Mouse (Mus musculus) kidney, postnatal 25 days (tissue): ENCODE measurements around the gene Larp7.

Experiments
- DNase-seq, 2 experiments: peaks; one replicate each; pipeline ENCODE4 v3.0.0; 2021; ENCODE audit warnings: mixed read lengths in 2 of 2

The Larp7 gene

DNA sequence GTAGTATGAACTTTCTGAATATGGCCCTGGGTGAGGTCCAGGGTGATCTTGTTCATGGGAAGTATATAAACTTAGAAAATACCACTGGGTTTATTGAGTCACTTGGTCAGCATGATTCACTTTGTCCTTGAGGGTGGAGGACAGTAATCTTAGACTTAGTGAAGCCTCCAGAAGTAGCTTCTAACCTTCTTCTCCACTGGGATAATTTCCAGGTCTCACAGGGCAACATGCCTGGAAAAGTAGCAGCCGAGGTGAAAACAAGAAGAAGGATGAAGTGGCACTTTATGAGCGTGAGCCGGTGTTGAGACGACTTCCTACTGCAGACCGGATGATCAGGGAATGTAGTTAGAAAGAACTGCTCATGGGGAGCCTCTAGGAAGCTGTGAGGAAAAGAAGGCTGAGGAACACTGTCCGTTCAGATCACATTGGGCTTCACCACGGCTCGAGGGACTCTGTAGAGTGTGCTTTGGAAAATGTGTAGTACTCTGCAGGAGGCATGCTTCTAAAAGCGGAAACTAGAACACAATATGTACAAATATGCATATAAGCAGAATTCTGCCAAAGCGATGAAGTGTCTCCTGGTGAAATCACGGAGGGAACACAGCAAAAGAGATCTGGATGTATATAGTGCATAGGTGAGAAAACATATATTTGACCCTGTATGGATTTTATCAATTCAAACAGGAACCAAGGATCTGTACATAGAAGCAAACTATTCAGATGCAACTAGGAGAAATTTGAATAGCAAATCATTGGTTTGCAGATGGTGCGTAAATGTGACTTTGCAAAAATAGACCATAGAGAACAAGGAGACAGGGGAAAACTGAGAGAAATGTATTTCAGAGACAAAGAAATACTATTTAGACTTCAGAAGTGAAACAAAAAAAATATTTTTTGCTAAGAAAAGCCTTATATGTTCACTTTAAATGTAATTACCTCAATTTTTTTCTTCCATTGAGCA, 41.1 kb downstream of the Larp7 start:
- DNase-seq, result no peak

DNA sequence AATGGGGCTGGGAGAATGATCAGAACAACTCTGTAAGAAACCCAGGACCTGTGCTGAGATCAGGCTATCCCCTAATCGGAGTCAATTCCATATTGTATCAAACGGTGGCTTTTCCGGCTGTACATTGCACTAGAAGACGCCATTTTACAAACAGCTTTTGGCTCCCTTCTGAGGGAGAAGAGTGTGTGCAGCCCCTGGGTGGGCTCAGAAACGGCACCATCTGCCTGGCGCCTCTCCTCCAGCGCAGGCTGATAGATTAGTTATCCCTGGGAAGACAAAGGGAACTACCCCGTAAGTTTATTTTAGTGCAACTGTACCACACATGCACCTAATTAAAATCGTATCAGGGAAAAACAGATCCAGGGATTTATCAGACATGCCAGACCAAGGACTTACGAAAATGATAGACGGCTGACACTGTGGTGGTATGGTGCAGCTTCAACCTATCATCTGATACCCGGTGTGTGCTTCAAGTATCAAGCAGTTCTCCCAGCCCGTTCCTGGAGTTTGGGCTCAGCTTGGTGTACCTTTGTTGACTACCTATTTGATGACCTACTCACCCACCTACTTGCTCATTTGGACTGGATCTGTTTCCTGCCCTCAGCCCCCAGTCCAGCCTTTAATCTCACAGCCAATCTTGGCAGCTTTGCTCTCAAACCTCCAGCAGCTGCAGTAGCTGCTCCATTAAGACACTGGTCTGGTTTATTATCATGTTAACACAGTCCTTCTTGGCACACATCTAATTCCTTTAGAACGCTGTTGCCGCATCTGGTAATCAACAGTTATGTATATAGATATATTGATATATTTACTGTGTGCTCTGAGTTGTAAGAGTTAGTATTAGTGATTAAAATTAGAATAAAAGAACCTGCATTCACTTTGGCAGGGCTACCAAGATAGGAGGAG, 45.0 kb downstream of the Larp7 start:
- no peak for DNase-seq

DNA sequence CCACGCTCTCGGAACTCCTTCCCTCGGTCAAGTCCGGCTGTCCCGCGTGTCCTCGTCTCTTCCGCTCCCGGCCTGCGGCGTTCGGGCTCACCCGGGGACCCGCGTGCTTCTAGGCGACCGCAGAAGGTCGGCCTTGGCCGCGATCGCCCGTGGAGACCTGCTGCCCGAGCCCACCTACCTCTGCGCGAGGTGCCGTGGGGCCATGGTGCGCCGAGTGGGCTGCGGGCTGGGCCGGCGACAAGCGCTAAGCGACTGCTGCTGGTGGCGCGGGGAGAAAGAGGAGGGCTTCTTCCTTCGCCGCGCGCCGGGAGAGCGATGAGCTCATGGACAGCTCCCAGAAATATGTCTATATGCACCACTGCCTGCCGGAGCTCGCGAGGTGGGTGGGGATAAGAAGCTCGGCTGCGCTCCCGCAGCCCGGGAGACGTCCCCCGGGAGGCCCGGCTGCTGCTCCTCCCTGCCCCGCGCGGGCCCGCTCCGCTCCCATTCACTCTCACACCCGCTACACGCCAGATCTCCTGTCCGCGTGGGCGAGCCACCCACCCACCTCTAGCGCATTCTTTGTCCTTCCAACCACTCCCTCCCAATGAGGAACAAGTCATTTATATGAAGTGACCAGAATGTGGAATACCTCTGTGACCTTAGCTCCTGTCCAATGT, 54.3 kb downstream of the Larp7 start, which contains the start of gene Ank2:
TSS of gene Ank2 (minus strand) at position 609 of the 659 bp plus-strand sequence.
- peak; percentile 8 to 38 for DNase-seq

DNA sequence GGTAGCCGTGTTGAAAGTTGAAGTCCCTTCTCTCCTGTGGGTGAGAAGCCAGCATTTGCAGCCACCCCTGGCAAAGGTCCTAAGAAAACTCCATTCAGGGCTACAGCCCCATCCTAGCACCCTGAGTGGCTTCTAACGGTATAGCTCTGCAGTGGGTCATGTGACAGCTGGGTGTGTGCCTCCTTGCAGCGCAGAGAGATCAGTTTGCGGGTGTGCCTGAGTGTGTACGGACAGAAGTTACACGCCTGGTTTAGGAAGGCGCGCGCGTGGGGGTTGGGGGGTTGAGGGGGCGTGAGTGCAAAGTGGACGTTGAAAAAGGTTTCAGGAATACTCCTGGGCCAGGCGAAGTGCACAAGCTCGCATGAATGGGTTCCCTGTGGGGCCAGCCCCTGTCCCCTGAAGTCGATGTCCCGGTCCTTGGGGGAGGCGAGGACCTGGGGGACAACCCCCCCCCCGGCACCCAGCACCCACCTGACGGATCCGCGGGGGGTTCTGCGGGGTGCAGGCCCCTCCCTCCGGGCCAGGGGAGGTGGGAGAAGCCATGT, 54.9 kb downstream of the Larp7 start:
- DNase-seq, result no peak

DNA sequence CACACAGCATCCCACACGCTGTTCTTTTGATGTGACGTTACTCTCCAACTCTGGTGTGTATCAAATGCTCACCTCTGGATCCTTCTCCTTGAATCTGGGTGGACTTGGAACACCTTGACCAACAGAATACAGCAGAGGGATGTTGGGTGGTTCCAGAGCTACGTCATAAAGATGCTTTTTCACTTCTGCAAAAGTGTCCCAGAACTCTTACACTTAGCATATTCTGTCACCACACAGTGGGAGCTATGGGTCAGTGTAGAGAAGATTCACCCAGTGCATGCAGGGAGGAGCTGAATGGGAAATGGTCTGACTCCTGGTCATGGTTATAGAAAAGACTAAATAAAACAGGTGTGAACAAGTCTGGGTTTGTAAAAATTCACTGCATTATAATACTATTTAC, 60.5 kb downstream of the Larp7 start:
- no peak for DNase-seq

DNA sequence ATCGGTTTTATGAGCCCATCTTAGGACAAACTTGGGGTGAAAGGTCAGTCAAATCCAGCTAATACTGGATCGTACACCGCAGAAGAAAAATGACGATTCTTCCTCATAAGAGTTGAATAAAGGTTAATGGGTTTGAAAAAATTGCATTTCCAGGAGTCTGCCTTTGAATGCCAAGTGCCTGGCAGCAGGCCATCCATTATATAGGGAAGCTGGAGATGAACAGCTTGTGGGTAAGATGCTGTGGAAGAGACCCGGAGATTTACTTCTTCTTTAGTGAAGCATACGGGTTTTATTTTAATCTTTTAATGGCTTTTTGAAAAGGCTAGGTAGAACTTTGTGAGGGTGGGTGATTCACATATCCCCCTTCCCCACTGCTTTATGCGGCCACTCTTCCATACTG, 65.8 kb downstream of the Larp7 start:
- no peak for DNase-seq
